10 mouse cellular contexts compared by ENCODE assay signal in the genomic region with DNA sequence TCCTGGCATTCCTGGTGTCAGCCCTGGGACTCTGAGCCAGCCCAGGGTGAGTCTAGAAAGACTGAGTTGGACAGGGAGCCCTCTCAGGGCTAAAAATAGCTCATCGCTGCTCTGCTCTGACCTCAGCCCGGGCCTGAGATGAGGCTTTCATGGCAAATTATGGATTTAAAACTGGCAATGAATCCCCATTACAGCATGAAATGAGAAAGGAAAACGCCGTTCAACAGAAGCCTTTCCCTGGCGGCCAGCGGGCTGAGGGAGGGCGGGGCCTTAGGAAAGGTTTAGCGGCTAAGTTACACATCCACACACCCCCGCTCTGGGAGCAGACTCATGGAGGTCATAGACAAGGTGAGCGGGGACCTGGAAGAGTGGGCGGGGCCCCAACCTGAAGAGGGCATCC.
DNase-seq lines count a peak whose midpoint lies in the region; ATAC-seq lines count a peak whose summit lies in the region.
"Had no signal": no experiment of that assay in that cellular context is flagged by ENCODE, and none has a peak within 500 bp of the region (broad histone marks: within the 10 kb centered on the region; RNA-seq: fewer than 3 reads in every experiment).

No protein-coding gene starts in this region.

- no peaks in the 10 kb centered on the region for H3K36me3 ChIP-seq in midbrain, embryonic 12.5 days
- no peaks in the 10 kb centered on the region for H3K36me3 ChIP-seq in forebrain, embryonic 15.5 days

- H3K4me2 ChIP-seq in midbrain, embryonic 12.5 days (replicated peaks): no peak overlapping the region
- H3K4me2 ChIP-seq in forebrain, embryonic 15.5 days (replicated peaks): no peak overlapping the region

- no peak overlapping the region for H3K4me3 ChIP-seq in midbrain, embryonic 12.5 days
- no peak overlapping the region for H3K4me3 ChIP-seq in forebrain, embryonic 15.5 days

- peak overlapping the region; percentile 22; the same call in 1 of the 2 replicates for H3K27ac ChIP-seq in midbrain, embryonic 12.5 days (replicated peaks)
- no peak overlapping the region for H3K27ac ChIP-seq in forebrain, embryonic 15.5 days (replicated peaks)

- no peak overlapping the region for H3K9ac ChIP-seq in midbrain, embryonic 12.5 days (replicated peaks)
- H3K9ac ChIP-seq in forebrain, embryonic 15.5 days (replicated peaks): no peak overlapping the region

- peak; percentile 46 for ATAC-seq in midbrain, embryonic 12.5 days (ENCODE audit: low FRiP score, low read depth)
- ATAC-seq in forebrain, embryonic 15.5 days (replicated peaks): no peak

- intact Hi-C loops in heart, postnatal 36 days (cut with DNase I): loop anchor here (5.0 kb wide), 1 partner anchor 71 kb away; no protein-coding TSS in a partner anchor

- DNase-seq in kidney, postnatal 10 days: peak; percentile 14
- DNase-seq in kidney, postnatal 36 days: no peak
- DNase-seq in gastrocnemius, adult 18-20 months (ENCODE audit: low spot score): peak; percentile 18
- peak; percentile 16 to 22 for DNase-seq in heart, postnatal 36 days
- DNase-seq in layer of hippocampus, postnatal 10 days (ENCODE audit: low spot score in 2 of 2): no peak
- DNase-seq in kidney, adult 11 months: no peak
- DNase-seq: B cell, adult 2 months; embryo, embryonic 11 days had no signal

- WGBS in midbrain, embryonic 12.5 days: 54% methylated on average over 11 of the region's 11 CpGs
- WGBS in forebrain, embryonic 15.5 days: 70% methylated on average over 11 of the region's 11 CpGs

- no peaks in the 10 kb centered on the region for H3K9me3 ChIP-seq in midbrain, embryonic 12.5 days
- H3K9me3 ChIP-seq in forebrain, embryonic 15.5 days: no peaks in the 10 kb centered on the region

- H3K27me3 ChIP-seq in midbrain, embryonic 12.5 days: no peaks in the 10 kb centered on the region
- no peaks in the 10 kb centered on the region for H3K27me3 ChIP-seq in forebrain, embryonic 15.5 days

- peaks cover 10% of the 10 kb centered on the region; the same call in 1 of the 2 replicates for H3K4me1 ChIP-seq in midbrain, embryonic 12.5 days
- H3K4me1 ChIP-seq in forebrain, embryonic 15.5 days: peaks cover 9% of the 10 kb centered on the region

Comparison
In these comparisons a context has a peak if more than half of its experiments do, and no peak if none do; other contexts are left out.
1. DNase-seq: peak in kidney, postnatal 10 days (single experiment), gastrocnemius, adult 18-20 months (single experiment) and heart, postnatal 36 days (2 of 2); none in kidney, postnatal 36 days (0 of 2), layer of hippocampus, postnatal 10 days (0 of 2) and kidney, adult 11 months (single experiment).